Mouse (Mus musculus): ENCODE measurements around the gene Lzic.

Lzic gene

DNA sequence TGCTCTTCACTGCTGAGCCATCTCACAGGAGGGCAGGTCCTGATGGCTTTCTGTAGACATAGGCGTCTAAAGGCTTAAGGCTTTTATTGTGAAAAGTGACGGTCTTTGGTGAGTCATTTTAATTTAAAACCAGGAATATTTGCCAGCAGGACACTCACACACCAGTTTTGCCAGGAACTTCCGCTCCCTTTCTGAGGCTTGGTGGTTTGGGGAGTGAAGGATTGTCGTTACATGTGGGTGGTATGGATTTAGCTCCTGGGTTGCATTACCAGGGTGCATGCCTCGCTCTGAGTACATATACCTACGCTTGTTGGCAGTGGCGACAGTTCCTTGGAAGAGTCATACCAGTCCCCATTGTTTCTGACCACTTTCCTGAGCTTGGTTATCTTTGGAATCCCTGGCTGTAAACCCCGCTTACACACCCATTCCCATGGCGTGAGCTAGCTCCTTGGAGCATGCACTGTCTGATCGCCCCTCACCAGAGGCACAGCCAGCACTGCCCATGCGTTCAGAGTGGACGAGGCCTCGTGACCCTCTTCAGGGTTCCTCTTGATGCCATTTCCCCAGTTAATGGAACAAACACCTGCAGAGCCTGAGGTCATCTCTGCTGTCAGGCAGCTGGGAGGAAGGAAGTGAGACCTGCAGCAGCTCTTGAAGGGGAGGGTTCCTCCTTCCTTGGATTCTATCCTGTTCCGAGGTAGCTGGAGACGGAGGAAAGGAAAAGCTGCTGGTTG is 42.8 kb downstream of the Lzic start:
- no peak for DNase-seq

DNA sequence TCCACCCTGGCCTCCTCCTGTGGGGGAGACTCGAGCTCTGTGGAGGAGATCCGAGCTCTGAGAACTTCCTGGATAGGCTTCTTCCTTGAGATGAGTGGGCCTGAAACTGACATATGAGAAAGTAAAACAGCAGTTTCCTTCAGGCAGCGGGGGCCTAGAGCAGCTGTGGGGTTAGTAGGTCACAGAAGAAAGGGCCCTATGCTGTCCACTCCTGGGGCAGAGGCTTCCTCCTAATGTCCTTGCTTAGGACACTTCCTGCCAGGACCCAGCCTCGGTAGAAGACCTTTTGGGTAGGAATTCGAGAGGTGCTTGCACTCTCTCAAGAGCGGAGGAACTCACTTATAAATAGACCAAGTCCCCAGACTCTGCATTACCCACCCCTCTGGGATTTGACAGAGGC is 44.7 kb downstream of the Lzic start:
- no peak for DNase-seq

DNA sequence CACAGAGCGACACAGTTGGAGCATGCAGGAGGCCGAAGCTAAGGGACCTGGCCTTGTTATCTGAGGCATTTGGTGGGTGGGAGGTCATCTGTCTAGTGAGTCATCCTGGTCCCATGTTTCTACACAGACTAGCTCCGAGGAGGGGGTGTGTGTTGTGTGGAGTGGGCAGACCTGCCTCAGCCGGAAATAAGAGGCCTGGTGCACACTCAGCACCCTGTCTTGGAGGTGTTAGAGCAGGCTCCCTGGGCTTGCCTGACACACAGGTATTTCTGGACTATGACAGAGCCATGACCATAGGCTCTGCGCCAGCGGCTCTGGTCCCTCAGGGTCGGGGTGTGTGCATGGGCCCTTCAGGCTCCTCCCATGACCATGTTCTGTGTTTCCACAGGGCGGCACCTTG is 54.4 kb downstream of the Lzic start:
- DNase-seq: no peak

DNA sequence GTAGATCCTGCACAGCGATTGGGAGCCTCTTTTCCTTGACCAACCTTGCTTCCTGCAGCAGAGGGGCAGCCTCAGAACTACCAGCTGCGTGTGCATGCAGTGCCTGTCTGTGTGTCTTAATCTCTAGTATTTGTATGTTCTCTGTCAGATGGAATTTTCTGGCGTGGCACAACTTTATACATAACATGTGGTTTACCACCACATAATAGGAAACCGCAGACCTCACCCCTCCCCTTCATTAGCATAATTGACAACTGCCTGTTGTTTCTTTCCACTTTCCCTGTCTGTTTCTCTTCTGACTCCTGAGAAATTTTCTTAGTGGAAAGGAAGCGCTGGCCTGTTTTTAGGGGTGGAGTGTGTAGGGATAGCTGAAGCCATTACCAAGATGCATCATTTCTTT is 56.9 kb downstream of the Lzic start:
- DNase-seq: no peak

DNA sequence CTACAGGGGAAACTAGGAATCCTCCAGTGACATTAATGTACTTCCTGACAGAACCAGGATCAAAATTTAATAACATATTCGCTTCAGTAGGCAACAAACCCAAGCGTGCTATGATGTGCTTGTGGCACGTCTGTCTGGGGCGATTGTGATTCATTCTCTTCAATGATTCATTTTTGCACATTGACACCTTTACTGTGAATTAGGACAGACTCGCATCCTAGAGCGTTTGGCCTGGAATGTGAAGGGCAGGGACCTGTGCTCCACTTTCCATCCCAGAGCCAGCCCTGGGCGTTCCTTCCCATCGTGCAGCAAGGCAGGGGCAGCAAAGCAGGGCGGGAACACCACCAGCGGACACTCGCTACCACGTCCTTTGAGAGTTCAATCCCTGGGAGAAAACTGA is 57.4 kb downstream of the Lzic start:
- DNase-seq: no peak

DNA sequence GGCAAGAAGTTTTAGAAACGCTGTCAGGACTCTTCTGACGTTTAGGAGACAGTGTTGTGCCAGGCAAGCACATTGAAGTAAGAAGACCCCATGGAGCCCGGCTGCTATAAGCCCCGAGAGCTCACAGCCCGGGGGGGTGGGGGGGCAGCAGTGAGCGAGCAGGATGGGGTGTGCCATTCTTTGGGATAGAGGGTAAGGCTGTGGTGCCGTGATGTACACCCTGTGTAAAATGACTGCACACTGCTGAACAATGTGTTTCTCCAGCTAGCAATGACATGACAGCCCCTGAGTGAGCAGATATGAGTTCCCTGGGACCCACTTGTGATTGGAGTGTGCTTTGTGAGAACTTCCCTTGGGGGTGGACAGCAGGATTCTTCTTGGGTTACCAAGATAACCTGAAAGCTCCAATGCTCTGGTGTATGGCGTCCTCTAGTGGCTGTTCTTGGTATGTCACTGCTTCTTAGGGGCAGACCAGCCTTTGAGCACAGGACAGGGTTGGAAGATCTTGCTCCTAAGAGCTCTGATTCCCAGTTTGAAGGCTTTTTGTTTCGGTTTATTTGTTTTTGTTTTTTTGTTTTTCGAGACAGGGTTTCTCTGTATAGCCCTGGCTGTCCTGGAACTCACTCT is 58.0 kb downstream of the Lzic start:
- DNase-seq: peak; percentile 81 to 95

DNA sequence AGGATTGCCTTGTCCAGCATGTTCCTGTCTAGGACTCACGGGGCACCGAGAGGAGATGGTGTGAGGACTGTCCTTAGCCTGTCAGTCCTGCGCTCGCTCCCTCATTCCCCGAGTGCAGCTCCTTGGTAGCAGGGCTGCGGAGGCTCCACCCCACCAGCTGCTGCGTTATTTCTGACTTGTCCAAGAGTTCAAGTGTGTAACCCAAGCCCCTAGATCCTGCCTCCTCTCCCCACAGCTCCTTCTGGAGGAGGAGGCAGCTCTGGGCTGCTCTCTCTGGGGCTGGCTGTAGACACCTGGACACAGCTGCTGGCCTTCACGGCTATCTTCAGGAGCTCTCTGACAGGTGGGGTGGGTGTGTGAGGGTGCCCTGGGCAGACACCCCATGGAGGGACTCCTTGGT is 59.9 kb downstream of the Lzic start:
- no peak for DNase-seq

Measured in kidney, postnatal 25 days (tissue).